Mouse (Mus musculus) megakaryocyte-erythroid progenitor cell, adult 5 weeks (primary cell): ENCODE measurements around the gene Gm6583. TPM values are rescaled to one million over a fixed set of nuclear protein-coding genes. Genes with fewer than 3 reads are reported as not detected.

ENCODE experiments used
- polyA plus RNA-seq: library from polyadenylated mRNA; stranded (reverse); fragments of >175 nt; gene quantifications from 2 replicates; pipeline ENCODE4 v1.2.3, GENCODE M21; 2012

The Gm6583 gene
- polyA plus RNA-seq = 0.04 TPM in 1 of 2 replicates, not detected in the other

GRCm38 (mm10) chr5:112355910-112356309 is at the start of gene Gm6583:
Gene Gm6583 (minus strand): TSS chr5:112356033.

GRCm38 (mm10) chr5:112394779-112395443 is 39.1 kb upstream of the Gm6583 start, which contains the start of gene Asphd2:
Gene Asphd2 (minus strand): TSS chr5:112394866.

GRCm38 (mm10) chr5:112342463-112343204 is 13.2 kb downstream of the Gm6583 start, which contains the start of the genes Srrd and Hps4:
Gene Srrd (minus strand): TSS chr5:112343040.
Gene Hps4 (plus strand): TSS chr5:112343083.

GRCm38 (mm10) chr5:112325546-112326445 is 30.0 kb downstream of the Gm6583 start, which contains the start of gene Tfip11:
Gene Tfip11 (plus strand): TSS chr5:112326358.

Other genes starting within 250 kb of the Gm6583 start
- 0.28 and 0.46 TPM in 2 replicates for gene Cryba4, start 103.5 kb downstream of the Gm6583 start, polyA plus RNA-seq
- 0.06 and 0.34 TPM in 2 replicates for gene Crybb1, start 100.2 kb downstream of the Gm6583 start, polyA plus RNA-seq
- 166 and 178 TPM in 2 replicates for gene Tpst2, start 79.3 kb downstream of the Gm6583 start, polyA plus RNA-seq
- gene Tfip11, start 29.7 kb downstream of the Gm6583 start, polyA plus RNA-seq = 58.1 and 62.2 TPM in 2 replicates
- gene Srrd, start 13.0 kb downstream of the Gm6583 start, polyA plus RNA-seq = 21.9 and 24.3 TPM in 2 replicates
- gene Hps4, start 12.9 kb downstream of the Gm6583 start, polyA plus RNA-seq = 31.8 and 38.2 TPM in 2 replicates
- not detected in 2 replicates for gene Asphd2, start 38.8 kb upstream of the Gm6583 start, polyA plus RNA-seq
- not detected in 2 replicates for gene Gm6588, start 93.4 kb upstream of the Gm6583 start, polyA plus RNA-seq
- 0.01 TPM in 1 of 2 replicates, not detected in the other for gene Sez6l, start 221.2 kb upstream of the Gm6583 start, polyA plus RNA-seq